Mouse (Mus musculus): ENCODE measurements around the gene Pcsk2.
A peak's percentile ranks its signal among the peaks of the same experiment; 100 is the strongest.

Pcsk2 gene

DNA sequence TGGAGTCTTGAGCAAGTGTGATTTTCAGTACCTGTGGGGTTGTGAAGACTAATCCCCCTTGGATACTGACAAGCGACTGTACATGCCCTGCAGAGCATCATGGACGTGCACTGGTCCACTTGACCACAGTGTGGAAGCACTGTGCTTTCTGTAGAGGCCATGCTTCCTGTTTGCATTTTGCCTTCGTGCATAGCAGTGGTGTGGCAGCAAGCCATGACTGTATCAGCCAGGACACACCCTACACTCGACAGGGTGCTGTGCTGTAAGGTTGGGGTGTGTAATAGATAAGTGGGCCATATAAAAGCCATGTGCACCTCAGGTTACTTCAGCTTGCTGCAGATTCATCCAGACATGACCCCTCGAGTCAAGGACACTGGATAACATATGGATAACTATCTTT lies 292.7 kb downstream of the Pcsk2 start:
- DNase-seq (ENCODE audit: low read depth) = peak; percentile 19

DNA sequence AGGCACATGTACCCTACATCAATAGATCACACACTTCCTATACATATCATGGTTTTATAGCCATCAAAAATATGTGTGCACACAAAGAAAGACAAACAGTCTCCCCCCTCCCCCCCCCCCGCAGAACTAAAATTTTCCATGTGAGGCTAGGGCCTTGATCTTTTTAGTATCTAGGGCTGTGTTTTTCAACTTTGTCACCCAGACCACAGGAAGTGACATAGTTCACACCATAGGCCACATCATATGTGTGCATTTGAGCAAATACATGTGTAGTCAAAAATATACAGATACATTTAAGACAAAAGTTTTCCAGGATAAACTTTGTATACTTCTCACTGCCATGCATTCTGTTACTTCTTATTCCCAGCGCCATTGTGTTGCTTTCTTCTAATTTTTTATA lies 293.5 kb downstream of the Pcsk2 start:
- DNase-seq (ENCODE audit: low read depth) = no peak

DNA sequence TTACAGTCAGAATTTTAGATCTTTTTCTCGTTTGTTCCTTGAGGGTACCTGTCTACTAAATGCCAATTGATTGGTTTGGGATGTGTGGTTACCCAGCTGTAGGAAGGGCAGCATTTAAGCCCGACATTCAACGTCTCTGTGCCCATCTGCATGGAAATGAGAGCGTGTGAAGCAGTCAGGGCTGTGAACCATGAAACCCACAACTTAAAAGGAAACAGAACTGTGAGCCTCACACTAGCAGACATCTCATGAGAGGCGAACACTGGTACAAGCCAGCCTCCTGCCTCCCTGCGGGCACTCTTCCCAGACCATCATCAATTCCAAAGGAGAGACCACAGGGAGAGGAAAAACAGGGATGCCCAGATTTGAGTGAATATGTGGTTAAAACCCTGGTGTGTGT lies 294.9 kb downstream of the Pcsk2 start:
- DNase-seq (ENCODE audit: low read depth) = no peak

- no peak for DNase-seq (ENCODE audit: low read depth)
These were observed 295.6 kb downstream of the Pcsk2 start for GRCm38 (mm10) chr2:143841536-143841935.

GRCm38 (mm10) chr2:143844779-143845178 lies 298.8 kb downstream of the Pcsk2 start:
- DNase-seq (ENCODE audit: low read depth) = no peak

GRCm38 (mm10) chr2:143846799-143847198 lies 300.8 kb downstream of the Pcsk2 start:
- DNase-seq (ENCODE audit: low read depth) = no peak

DNA sequence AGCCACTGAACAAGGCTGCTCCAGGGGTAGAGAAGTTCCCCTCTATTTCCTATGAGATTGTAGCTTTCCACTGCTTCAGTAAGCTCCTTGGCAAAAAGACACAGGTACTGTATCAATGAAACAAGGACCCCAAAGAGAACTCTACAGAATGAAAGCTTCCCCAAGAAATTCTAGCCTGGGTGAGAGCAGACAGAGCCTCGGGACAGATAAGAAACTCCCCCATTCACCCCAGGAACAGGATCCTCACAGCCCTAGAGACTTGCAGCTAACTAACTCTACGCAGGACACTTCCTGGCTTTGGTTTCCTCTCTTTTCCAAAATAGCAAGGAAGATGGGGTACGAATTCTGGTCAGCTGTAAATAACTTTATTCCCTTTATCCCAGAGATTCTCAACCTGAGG lies 301.3 kb downstream of the Pcsk2 start:
- no peak for DNase-seq (ENCODE audit: low read depth)

GRCm38 (mm10) chr2:143851354-143852221 lies 305.6 kb downstream of the Pcsk2 start:
- no peak for DNase-seq (ENCODE audit: low read depth)

GRCm38 (mm10) chr2:143852295-143853275 lies 306.6 kb downstream of the Pcsk2 start:
- no peak for DNase-seq (ENCODE audit: low read depth)

DNA sequence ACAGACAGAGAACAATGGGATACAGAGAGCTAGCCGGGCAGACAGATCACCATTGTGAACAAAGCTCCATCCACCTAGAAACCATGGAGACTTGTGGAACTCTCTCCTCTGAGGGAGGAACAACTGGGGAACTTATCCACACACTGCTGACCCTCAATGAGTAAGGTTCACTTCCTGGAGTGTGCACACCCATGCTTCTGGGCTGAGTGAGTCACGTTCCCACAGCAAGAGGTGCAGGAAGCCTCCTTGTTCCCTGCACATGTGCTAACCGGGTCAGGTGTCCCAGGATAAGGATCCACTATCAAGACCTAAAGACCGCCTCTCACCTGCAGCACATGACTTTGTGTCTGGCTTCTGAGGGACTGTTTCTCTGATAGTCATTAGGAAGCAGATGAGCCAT lies 307.5 kb downstream of the Pcsk2 start:
- DNase-seq (ENCODE audit: low read depth) = no peak

- no peak for DNase-seq (ENCODE audit: low read depth)
These were observed 313.2 kb downstream of the Pcsk2 start for GRCm38 (mm10) chr2:143859166-143859565.

- DNase-seq (ENCODE audit: low read depth) = no peak
These were observed 316.7 kb downstream of the Pcsk2 start, which contains the start of gene Bfsp1 for GRCm38 (mm10) chr2:143862484-143863231. Bfsp1 (minus strand) TSS chr2:143863173.

DNA sequence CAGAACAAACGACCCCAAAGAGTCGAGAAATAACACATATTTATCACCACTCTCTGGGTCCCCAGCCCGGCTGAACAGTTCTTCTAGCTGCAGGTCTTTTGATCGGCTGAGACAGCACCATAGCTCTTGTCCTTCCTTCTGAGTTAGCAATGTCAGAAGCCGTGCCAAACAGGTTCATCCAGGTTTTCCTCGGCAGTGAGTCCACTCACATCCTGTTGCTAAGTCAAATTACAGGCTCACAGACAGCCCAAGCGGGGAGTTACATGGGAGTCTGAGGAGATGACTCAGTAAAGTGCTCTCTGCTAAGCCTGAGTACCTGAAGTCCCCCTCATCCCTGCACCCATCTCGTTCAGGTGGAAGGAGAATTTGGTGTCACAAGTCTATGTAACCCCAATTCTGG lies 318.6 kb downstream of the Pcsk2 start:
- no peak for DNase-seq (ENCODE audit: low read depth)
